Mouse (Mus musculus) limb, embryonic 10.5 days (tissue): ENCODE data around the gene Zfp280d. TPM values are rescaled to one million over a fixed set of nuclear protein-coding genes. Genes with fewer than 3 reads are reported as not detected.

Source experiments
- DNase-seq: peaks from one replicate; pipeline ENCODE4 v3.0.0-alpha.2; 2017; ENCODE audit warnings: low spot score
- H3K27ac ChIP-seq: fragments of 300-500 bp; sonication (generic); 2 replicates; pipeline ENCODE4 v1.5.1; 2016; ENCODE audit warnings: mild to moderate bottlenecking
- H3K27me3 ChIP-seq: fragments of 300-500 bp; sonication (generic); 2 replicates; pipeline ENCODE4 v1.6.1; 2016; ENCODE audit warnings: low read depth, mild to moderate bottlenecking; ENCODE audit not compliant: poor library complexity, severe bottlenecking
- H3K36me3 ChIP-seq: fragments of 300-500 bp; sonication (generic); 2 replicates; pipeline ENCODE4 v1.6.1; 2016; ENCODE audit warnings: mild to moderate bottlenecking, moderate library complexity
- H3K4me1 ChIP-seq: fragments of 300-500 bp; sonication (generic); 2 replicates; pipeline ENCODE4 v1.6.1; 2016
- H3K4me3 ChIP-seq: fragments of 300-500 bp; sonication (generic); 2 replicates; pipeline ENCODE4 v1.5.1; 2016; ENCODE audit warnings: mild to moderate bottlenecking, moderate library complexity
- H3K9me3 ChIP-seq: fragments of 300-500 bp; sonication (generic); replicated peaks from 2 replicates; pipeline ENCODE4 v1.6.1; 2016; ENCODE audit warnings: mild to moderate bottlenecking
- WGBS: fragments of 180-500 bp; shearing (Covaris S2); methylation state at CpG from one replicate; pipeline ENCODE4 v1.1.7; 2016; 5-methylcytosine and 5-hydroxymethylcytosine counted together
- polyA plus RNA-seq: library from polyadenylated mRNA; unstranded; fragments of >200 nt; fragmentation: Nextera tagmentation; extraction: Ambion mirVana; gene quantifications from 2 replicates; pipeline ENCODE4 v1.2.1, GENCODE M21; 2016

The Zfp280d gene
- polyA plus RNA-seq, 1 experiment from 2014 or later, result 51.8 TPM

DNA sequence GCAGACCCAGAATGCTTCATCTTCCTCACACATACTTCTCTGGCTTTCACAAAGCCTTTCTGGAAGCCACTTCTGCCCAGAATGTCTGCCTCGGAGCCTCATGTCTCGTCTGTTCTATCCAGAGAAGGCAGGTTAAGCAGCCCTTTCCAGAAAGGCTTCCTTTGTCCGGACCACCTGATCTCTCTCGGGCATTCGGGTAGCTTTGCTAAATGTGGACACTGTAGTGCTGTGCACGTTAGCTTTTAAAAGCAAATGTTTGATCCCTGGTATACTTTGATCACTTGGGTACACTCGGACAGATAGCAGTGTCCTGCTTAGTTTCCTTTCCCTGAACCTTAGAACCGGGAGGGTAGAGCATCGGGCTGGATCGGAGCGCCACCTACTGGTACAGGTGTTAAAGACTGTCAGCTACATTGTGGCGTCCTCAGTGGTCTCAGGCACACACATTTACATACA is 133.5 kb downstream of the Zfp280d start:
- Histone ChIP-seq H3K4me3 (peak overlapping the region; percentile 41), H3K4me1 (peaks cover 4% of the 10 kb centered on the region), H3K36me3 (no peaks in the 10 kb centered on the region), H3K27ac (peak overlapping the region; percentile 46), H3K9me3 (no peaks in the 10 kb centered on the region), H3K27me3 (no peaks in the 10 kb centered on the region)
- WGBS, result 18% methylated on average over 12 of the region's 12 CpGs
- peak; percentile 88 for DNase-seq

DNA sequence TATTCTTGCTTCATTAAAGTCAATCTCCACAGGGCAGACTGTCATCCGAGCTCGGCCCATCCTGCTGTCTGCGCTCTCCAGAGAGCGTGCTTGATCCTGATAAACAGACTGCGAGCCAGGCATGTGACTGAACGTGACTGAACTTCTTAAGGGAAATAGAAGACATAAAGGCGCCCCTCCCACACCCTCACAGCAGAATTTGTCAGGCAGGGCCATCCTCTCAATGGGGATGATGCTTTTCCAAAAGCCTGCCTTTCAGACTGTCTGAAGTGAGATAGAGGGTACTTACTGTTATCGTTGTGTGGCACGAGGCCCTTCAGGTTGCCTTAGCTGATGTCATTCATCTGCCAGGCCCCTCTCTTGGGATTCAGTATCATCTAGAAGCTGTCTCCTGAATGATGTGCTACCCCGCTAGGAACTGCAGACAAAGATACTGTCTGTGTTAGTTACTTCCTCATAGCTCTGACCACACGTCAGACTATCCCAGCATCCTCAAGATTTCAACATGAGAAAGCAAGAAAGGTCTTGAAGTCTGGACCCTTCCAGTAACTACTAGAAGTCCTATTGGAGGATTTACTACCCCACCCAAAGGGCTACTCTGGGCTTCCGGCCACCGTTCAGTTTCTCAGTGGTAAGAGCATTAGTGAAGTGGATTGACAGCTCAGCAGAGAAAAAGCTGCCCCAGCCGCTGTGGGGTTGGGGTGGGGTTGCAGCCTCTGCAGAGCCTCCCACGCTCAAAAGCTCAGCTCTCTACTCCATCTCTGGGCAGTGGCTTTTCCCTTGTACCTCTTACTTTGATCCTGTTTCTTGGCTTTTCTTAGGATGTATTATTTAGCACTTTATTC is 134.9 kb downstream of the Zfp280d start:
- 64% methylated on average over 15 of the region's 15 CpGs for WGBS
- no peaks in the 10 kb centered on the region for H3K27me3 ChIP-seq
- H3K36me3 ChIP-seq, result no peaks in the 10 kb centered on the region

DNA sequence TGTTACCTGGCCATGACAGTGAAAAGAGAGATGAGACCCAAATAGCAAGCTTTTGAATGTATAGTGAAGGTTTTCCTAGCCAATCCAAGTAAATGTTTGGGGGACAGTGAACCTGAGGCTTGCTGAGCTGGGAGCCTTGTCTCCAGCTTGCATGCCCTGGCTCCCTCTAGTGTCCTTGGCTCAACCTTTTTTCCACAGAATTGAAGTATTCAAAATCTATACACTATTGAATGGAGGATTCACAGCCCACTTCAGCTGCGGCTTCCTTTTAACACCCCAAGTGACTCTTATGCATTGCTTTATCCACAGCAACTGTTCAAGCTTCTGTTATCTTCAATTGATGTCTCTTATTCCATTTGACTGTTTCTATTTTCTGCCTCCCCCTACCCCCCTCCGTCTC is 137.1 kb downstream of the Zfp280d start:
- DNase-seq, result no peak
- Histone ChIP-seq H3K9me3 (no peaks in the 10 kb centered on the region), H3K36me3 (no peaks in the 10 kb centered on the region), H3K4me1 (peaks cover 4% of the 10 kb centered on the region), H3K27ac (no peak overlapping the region), H3K4me3 (no peak overlapping the region), H3K27me3 (no peaks in the 10 kb centered on the region)
- 89% methylated on average over 2 of the region's 2 CpGs for WGBS

More for the DNA sequence above, 134.9 kb downstream of the Zfp280d start:
- Histone ChIP-seq H3K27ac (no peak overlapping the region), H3K4me3 (no peak overlapping the region), H3K4me1 (peaks cover 4% of the 10 kb centered on the region), H3K9me3 (no peaks in the 10 kb centered on the region)
- DNase-seq, result no peak

Other genes with a start within 250 kb of the Zfp280d start
- 201 and 216 TPM in 2 replicates for gene Tcf12, start 163.0 kb upstream of the Zfp280d start, polyA plus RNA-seq
- 51.7 and 54.3 TPM in 2 replicates for gene Mns1, start 163.2 kb downstream of the Zfp280d start, polyA plus RNA-seq
- gene Tex9, start 217.4 kb downstream of the Zfp280d start, polyA plus RNA-seq, result 47.0 and 55.4 TPM in 2 replicates